Mouse (Mus musculus) gastrocnemius, postnatal 4 days (tissue): ENCODE measurements around the gene Nfrkb. TPM values are rescaled to one million over a fixed set of nuclear protein-coding genes. Genes with fewer than 3 reads are reported as not detected.

Experiments used
- total RNA-seq, 2 experiments: library from RNA; stranded (reverse); gene quantifications; 2 replicates each; pipeline ENCODE4 v1.2.3; 2021

The Nfrkb gene
- total RNA-seq, 2 experiments from 2014 or later = 18.9 to 21.2 TPM

Other genes starting within 250 kb of the Nfrkb start
- 100 to 1,000 TPM; 138 to 143 TPM for gene Aplp2, start 174.4 kb upstream of the Nfrkb start, total RNA-seq
- 1 to 10 TPM; 6.5 to 6.9 TPM for gene Prdm10, start 105.7 kb upstream of the Nfrkb start, total RNA-seq
- gene Tmem45b, start 78.3 kb downstream of the Nfrkb start, total RNA-seq = under 1 TPM; 0.29 to 0.80 TPM